Mouse (Mus musculus): ENCODE data around the gene Prrg2. TPM values are rescaled to one million over a fixed set of nuclear protein-coding genes. Genes with fewer than 3 reads are reported as not detected.
A peak's percentile ranks its signal among the peaks of the same experiment; 100 is the strongest.
"Not testable (repeated sequence)": the region's sequence is repeated elsewhere in the genome, so short reads cannot be mapped to it uniquely, and the experiment has no call there.

Gene Prrg2
- 4.3 and 4.7 TPM in 2 replicates for total RNA-seq (2014; fragmentation: Nextera tagmentation)
- total RNA-seq (2017), result 3.5 and 6.2 TPM in 2 replicates

GRCm38 (mm10) chr7:45062239-45062835, at the start of gene Prrg2, which contains the start of gene Nosip:
TSS of gene Prrg2 (minus strand) at chr7:45062677.
TSS of gene Nosip (plus strand) at chr7:45062429.
- peak; percentile 88 for ATAC-seq (replicated peaks; ENCODE audit: low FRiP score, low TSS enrichment, poor library complexity, severe bottlenecking)

GRCm38 (mm10) chr7:45111940-45112339, 49.5 kb upstream of the Prrg2 start:
- no peak for ATAC-seq (replicated peaks; ENCODE audit: low FRiP score, low TSS enrichment, poor library complexity, severe bottlenecking)

- not testable (repeated sequence) for ATAC-seq (replicated peaks; ENCODE audit: low FRiP score, low TSS enrichment, poor library complexity, severe bottlenecking)
These were observed 47.6 kb upstream of the Prrg2 start for GRCm38 (mm10) chr7:45110089-45110488.

GRCm38 (mm10) chr7:45107052-45107645, 44.7 kb upstream of the Prrg2 start:
- ATAC-seq (replicated peaks; ENCODE audit: low FRiP score, low TSS enrichment, poor library complexity, severe bottlenecking), result no peak

- ATAC-seq (replicated peaks; ENCODE audit: low FRiP score, low TSS enrichment, poor library complexity, severe bottlenecking), result no peak
These were observed 44.0 kb upstream of the Prrg2 start for GRCm38 (mm10) chr7:45106441-45106840.

- ATAC-seq (replicated peaks; ENCODE audit: low FRiP score, low TSS enrichment, poor library complexity, severe bottlenecking), result no peak
These were observed 43.0 kb upstream of the Prrg2 start for GRCm38 (mm10) chr7:45105491-45105890.

- no peak for ATAC-seq (replicated peaks; ENCODE audit: low FRiP score, low TSS enrichment, poor library complexity, severe bottlenecking)
These were observed 42.5 kb upstream of the Prrg2 start for GRCm38 (mm10) chr7:45104941-45105340.

- peak; percentile 82 for ATAC-seq (replicated peaks; ENCODE audit: low FRiP score, low TSS enrichment, poor library complexity, severe bottlenecking)
These were observed 41.2 kb upstream of the Prrg2 start, which contains the start of gene Fcgrt for GRCm38 (mm10) chr7:45103652-45104180. TSS of gene Fcgrt (minus strand) at chr7:45103851.

GRCm38 (mm10) chr7:45102940-45103585, 40.6 kb upstream of the Prrg2 start:
- no peak for ATAC-seq (replicated peaks; ENCODE audit: low FRiP score, low TSS enrichment, poor library complexity, severe bottlenecking)

GRCm38 (mm10) chr7:45102441-45102840, 40.0 kb upstream of the Prrg2 start:
- no peak for ATAC-seq (replicated peaks; ENCODE audit: low FRiP score, low TSS enrichment, poor library complexity, severe bottlenecking)

- no peak for ATAC-seq (replicated peaks; ENCODE audit: low FRiP score, low TSS enrichment, poor library complexity, severe bottlenecking)
These were observed 37.6 kb upstream of the Prrg2 start for GRCm38 (mm10) chr7:45100046-45100445.

- ATAC-seq (replicated peaks; ENCODE audit: low FRiP score, low TSS enrichment, poor library complexity, severe bottlenecking), result no peak
These were observed 36.2 kb upstream of the Prrg2 start for GRCm38 (mm10) chr7:45098541-45099240.

GRCm38 (mm10) chr7:45097479-45097878, 35.0 kb upstream of the Prrg2 start:
- ATAC-seq (replicated peaks; ENCODE audit: low FRiP score, low TSS enrichment, poor library complexity, severe bottlenecking), result no peak

GRCm38 (mm10) chr7:45095965-45096364, 33.5 kb upstream of the Prrg2 start:
- ATAC-seq (replicated peaks; ENCODE audit: low FRiP score, low TSS enrichment, poor library complexity, severe bottlenecking), result not testable (repeated sequence)

GRCm38 (mm10) chr7:45095367-45095766, 32.9 kb upstream of the Prrg2 start:
- no peak for ATAC-seq (replicated peaks; ENCODE audit: low FRiP score, low TSS enrichment, poor library complexity, severe bottlenecking)

GRCm38 (mm10) chr7:45094121-45094520, 31.6 kb upstream of the Prrg2 start:
- ATAC-seq (replicated peaks; ENCODE audit: low FRiP score, low TSS enrichment, poor library complexity, severe bottlenecking), result no peak

GRCm38 (mm10) chr7:45093516-45093905, 31.0 kb upstream of the Prrg2 start:
- ATAC-seq (replicated peaks; ENCODE audit: low FRiP score, low TSS enrichment, poor library complexity, severe bottlenecking), result no peak

- no peak for ATAC-seq (replicated peaks; ENCODE audit: low FRiP score, low TSS enrichment, poor library complexity, severe bottlenecking)
These were observed 30.5 kb upstream of the Prrg2 start for GRCm38 (mm10) chr7:45092828-45093515.

GRCm38 (mm10) chr7:45092048-45092447, 29.6 kb upstream of the Prrg2 start, which contains the start of gene Rcn3:
TSS of gene Rcn3 (minus strand) at chr7:45092221.
- peak; percentile 80 for ATAC-seq (replicated peaks; ENCODE audit: low FRiP score, low TSS enrichment, poor library complexity, severe bottlenecking)
